Mouse (Mus musculus): ENCODE data around the gene Nans.

Nans gene

DNA sequence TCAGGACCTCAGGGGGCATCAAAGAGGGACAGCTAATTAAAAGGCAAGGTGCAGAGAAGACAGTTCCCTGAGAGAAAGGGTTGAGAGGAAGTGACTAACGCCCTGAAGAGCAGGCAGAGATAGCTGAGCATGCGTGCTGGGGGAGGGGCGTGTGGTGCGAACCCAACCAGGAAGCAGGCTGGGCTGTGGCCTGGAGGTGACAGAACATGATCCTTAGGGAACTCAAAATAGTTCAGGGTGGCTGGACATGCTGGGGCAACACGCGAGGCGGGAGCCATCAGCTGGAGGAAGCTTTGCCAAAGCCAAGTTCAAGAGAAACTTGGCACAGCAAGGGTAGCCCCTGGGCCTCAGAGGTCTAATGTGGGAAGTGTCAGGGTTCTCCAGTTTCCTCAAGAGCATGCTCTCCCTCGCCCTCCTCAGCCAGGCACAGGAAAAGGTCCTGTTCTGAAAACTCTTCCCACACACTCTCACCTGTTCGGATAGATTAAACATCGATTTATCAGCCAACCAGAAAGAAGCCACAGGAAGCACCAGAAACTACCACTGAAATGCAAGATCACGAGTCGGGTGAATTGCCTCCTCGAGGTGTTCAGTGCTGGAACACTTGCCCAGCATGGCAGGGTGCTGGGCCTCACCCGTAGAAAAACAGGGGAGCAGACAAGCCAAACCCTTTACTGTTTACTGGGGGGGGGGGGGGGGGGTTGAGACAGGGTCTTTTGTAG, 3.2 kb upstream of the Nans start:
- peak in 1 of 2 experiments; percentile 33 for DNase-seq

GRCm38 (mm10) chr4:46487348-46487747, 1.7 kb upstream of the Nans start:
- peak; percentile 50 to 73 for DNase-seq

GRCm38 (mm10) chr4:46493071-46493470, 4.0 kb downstream of the Nans start:
- no peak for DNase-seq

DNA sequence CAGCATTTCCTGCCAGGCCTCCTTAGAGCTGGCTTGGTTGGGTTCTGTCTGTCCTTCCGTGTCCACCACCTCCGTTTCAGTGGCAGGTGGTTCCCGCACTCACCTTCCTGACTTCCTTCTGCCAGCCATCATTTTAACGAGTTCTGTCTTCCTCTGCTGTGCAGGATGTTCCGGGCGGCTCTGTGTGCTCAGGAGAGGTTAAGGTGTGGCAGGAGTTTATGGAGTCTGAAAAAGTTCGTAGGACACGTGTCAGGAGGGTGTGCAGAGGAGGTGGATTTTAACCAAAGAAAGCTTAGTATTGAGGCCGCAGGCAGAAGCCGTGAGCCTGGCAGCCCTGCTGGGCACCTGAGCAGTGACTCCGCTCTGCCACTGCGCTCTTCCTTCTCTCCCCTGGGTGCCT, 6.5 kb downstream of the Nans start:
- no peak for DNase-seq

DNA sequence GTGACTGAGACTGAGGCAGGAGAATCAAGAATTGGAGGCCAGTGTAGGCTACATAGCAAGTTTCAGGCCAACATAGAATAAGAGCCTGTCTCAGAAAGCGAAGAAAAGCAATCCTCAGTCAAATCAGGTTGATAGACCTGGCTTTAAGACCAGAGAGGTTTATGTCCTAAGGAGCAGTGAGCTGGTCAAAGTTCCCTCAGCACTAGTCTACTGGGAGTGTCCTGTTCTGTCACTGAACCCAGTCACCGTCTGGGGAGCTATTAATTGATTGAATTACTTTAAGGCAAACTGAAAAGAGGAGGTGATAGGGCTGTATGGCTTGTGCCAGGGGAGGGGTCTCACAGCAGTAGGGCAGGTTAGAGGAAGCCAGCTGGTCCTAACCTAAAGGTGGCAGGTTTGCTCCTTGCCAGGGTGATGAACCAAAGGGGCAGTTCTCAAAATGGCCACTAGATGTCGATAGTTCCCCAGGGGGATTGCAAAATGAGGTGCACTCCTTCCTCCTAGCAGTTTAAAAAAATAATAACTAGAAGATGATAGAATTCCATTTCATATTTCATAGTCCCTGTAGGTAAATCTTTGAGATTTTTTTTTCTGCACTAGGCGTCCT, 8.3 kb downstream of the Nans start:
- DNase-seq, result peak; percentile 78 to 85

DNA sequence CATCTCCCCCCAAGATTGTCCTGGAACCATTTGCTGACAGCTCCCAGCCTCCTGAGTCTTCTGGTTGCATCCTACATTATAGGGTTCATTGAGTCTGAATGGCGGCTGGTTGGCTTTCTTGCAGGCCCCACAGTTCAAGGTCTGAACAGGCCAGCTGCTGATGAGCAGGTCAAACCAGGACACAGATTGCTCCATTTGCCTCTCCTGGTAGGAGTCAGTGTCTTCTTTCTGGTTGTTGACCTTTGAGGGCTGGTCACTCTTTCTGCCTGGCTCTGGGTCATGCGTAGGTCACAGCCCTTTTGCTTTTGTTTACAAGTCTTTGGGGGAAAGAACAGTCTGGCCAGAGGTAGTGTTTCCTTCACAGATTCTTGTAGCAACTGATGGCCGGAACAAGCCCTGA, 9.5 kb downstream of the Nans start:
- DNase-seq, result no peak

- DNase-seq, result peak; percentile 66 to 79
These were observed 9.9 kb downstream of the Nans start for GRCm38 (mm10) chr4:46498976-46499375.

- DNase-seq, result no peak
These were observed 13.8 kb downstream of the Nans start for GRCm38 (mm10) chr4:46502606-46503502.

GRCm38 (mm10) chr4:46503881-46504280, 14.8 kb downstream of the Nans start:
- DNase-seq, result no peak

GRCm38 (mm10) chr4:46505361-46506057, 16.5 kb downstream of the Nans start:
- DNase-seq, result peak; percentile 35 to 62

GRCm38 (mm10) chr4:46506801-46507610, 18.0 kb downstream of the Nans start:
- DNase-seq, result peak; percentile 89 to 95

DNA sequence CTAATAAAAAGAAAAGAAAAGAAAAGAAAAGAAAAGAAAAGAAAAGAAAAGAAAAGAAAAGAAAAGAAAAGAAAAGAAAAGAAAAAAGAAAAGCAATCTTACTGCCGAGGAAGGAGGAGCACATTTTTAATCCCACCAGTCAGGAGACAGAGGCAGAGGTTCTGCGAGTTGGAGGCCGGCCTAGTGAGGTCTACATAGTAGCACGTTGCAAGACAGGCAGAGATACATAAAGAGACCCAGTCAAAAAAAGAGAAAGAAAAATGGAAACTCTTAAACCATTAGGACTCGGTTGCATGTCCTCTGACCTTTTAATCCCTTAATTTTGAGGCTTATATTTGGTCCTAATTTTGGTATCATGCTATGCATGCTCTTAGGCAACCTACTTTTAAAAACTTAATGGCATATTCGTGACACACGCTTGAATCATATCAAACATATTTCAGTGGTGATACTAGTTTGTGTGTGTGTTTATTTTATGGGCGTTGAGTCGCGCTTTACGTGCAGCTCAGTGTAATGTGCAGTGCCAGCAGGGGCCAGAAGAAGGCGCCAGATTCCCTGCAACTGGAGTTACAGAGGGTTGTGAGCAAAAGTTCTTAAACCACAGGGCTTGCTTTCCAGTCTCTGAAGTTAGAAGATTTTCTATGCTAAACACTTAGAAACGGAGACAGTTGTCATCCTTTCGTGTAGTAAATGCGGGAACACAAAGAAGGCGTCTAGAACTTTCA, 18.9 kb downstream of the Nans start:
- DNase-seq, result peak; percentile 78 to 90

DNA sequence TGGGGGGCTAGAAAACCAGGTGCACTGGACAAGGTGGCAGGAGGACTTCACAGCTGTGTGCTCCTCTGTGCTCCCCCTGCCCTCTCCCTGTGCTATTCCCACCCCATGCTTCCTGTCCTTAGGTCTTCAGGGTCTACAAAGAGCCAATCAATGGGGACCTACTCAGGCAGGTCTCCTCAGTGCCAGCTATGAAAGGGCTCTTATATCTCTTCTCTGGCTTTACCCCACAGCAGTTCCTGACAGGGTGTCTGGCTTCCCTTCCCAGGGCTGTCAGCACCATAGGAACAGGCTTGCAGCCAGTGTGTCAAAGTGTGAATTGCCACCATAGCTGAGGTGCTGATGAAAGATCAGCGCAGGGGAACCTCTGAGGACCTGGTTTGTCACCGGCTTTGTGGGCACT, 31.4 kb downstream of the Nans start:
- DNase-seq, result no peak

DNA sequence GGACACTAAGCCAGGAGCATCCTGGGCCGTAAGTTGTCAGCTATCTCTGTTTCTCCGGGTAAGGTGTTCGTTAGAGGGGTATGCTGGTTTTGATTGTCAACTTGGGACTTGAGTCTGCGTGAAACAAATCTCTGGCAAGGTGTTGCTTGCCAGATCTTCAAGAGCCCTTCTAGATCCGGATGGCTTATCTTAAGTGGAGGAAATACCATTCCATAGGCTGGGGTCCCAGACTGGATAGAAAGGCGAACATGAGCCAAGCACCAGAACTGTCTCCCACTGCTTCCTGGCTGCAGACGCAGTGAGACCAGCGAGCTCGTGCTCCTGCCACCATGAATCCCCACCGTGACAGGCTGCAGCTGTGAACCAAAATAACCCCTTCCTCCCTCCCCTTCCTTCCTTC, 32.4 kb downstream of the Nans start:
- DNase-seq, result no peak

- DNase-seq, result no peak
These were observed 34.3 kb downstream of the Nans start for GRCm38 (mm10) chr4:46523324-46523723.

- DNase-seq, result no peak
These were observed 37.2 kb downstream of the Nans start for GRCm38 (mm10) chr4:46526226-46526625.

DNA sequence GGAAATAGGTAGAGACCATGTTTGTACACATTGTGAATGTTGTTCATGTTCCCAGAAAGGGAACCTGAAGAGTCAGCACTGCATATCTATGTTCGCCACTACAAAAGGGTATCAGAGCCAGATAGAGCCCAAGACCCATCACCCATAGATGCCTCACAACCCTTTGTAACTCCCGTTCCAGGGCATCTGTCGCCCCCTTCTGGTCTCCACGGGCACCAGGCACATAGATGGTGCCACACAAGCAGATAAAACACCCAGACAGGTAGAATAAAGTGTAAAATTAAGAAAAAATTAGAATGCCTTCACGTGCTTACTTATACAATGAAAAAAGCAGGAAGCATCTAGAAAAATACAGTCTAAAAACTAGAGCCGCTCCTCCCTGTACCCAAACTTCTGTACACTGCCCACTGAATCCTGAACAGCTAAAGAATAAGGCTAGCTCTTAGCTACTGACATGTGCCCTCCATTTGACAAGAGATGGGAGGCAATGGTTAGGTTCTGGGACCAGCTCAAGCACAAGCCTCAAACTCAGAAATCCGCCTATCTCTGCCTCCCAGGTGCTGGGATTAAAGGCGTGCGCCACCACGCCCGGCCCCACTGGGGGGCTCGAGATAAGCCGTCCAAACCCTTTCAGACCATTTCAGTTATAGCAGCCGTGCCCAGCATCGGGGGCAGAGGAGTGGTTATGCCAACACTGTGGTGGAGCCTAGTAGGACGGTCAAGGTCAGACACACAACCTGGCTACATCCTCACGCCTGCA, 37.9 kb downstream of the Nans start:
- no peak for DNase-seq

GRCm38 (mm10) chr4:46527558-46527926, 38.5 kb downstream of the Nans start:
- DNase-seq, result no peak

DNA sequence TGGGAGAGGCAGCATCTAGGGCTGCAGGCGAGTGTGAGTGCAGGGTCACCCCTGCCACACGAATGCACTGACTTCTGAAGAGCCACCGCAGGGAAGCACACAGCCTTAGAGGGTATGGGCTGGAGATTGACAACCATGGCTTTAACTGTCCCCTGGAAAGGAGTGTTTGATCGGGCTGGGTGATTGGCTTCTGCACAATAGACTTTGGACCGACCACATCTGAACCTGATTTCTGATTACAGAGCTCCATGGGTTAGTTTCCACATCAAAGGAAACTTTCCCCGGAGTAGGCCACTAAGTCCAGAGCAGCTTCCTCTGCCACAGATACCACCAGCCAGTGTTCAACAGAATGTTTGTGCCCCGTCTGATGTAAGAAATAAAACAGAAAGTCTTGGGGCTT, 40.7 kb downstream of the Nans start:
- no peak for DNase-seq

GRCm38 (mm10) chr4:46532511-46532910, 43.5 kb downstream of the Nans start:
- no peak for DNase-seq

GRCm38 (mm10) chr4:46532926-46533325, 43.9 kb downstream of the Nans start:
- DNase-seq, result no peak
